Mouse (Mus musculus) MEL (cell line): ENCODE results near the gene Txnrd1.

Experiments used
- CTCF ChIP-seq, 3 experiments: IDR thresholded peaks in 2 of 3; conservative IDR thresholded peaks in 1 of 3; 2 replicates each; pipeline ENCODE4 v1.5.1; 2011 to 2012; ENCODE audit warnings: low read length in 3 of 3, low read depth in 2 of 3, mild to moderate bottlenecking in 2 of 3, improper control_type of control experiment in 1 of 3, inconsistent platforms in 1 of 3, mixed read lengths in 1 of 3, moderate library complexity in 1 of 3; ENCODE audit not compliant: control insufficient read depth in 1 of 3, insufficient read depth in 1 of 3, poor library complexity in 1 of 3, severe bottlenecking in 1 of 3
- POLR2A ChIP-seq, 2 experiments: IDR thresholded peaks; 2 replicates each; pipeline ENCODE4 v1.6.1; 2011 to 2012; ENCODE audit warnings: low read length in 2 of 2, mild to moderate bottlenecking in 2 of 2, control low read depth in 1 of 2, improper control_type of control experiment in 1 of 2, low read depth in 1 of 2, moderate library complexity in 1 of 2; ENCODE audit not compliant: control insufficient read depth in 1 of 2, insufficient read depth in 1 of 2, poor library complexity in 1 of 2
- ZKSCAN1 ChIP-seq: IDR thresholded peaks from 2 replicates; pipeline ENCODE4 v1.6.1; 2012; ENCODE audit warnings: low read depth, mild to moderate bottlenecking, inconsistent platforms, low read length, improper control_type of control experiment, moderate library complexity

DNA sequence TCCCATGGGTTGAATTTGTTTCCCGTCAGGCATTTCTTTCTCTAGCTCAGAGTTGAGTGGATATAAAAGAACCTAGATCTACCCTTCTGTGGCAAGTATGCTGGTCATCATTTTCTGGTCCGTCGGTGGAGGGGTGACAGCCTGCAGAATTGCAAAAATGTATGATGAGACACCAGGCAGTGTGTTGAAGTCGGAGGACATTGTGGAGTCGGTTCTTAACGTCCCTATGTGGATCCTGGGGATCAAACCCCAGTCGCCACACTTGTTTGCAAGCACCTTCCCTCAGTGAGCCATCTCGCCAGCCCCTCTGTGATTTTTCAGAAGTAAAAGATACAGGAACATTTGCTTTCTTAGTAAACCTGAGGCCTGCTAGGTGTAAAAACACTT lies 27.2 kb downstream of the Txnrd1 start:
- TF ChIP-seq POLR2A (IDR thresholded peaks at IDR 0.05; ENCODE audit: control insufficient read depth in 1 of 2, insufficient read depth in 1 of 2, low read depth in 1 of 2, low read length in 2 of 2, poor library complexity in 1 of 2) (no peak), CTCF (IDR thresholded peaks at IDR 0.05 in 2 of 3, conservative IDR thresholded peaks at IDR 0.05 in 1 of 3; ENCODE audit: control insufficient read depth in 1 of 3, insufficient read depth in 1 of 3, low read depth in 2 of 3, low read length in 3 of 3, poor library complexity in 1 of 3, severe bottlenecking in 1 of 3) (no peak), ZKSCAN1 (no peak)
